Mouse (Mus musculus) stomach, embryonic 14.5 days (tissue): ENCODE data around the gene Tgoln1. TPM values are rescaled to one million over a fixed set of nuclear protein-coding genes. Genes with fewer than 3 reads are reported as not detected.

Experiments
- ATAC-seq: fragments of 200-750 bp; cut with Nextera tagmentation; 2 replicates; pipeline ENCODE4 v1.8.0; 2017; ENCODE audit warnings: low read depth, moderate TSS enrichment; ENCODE audit not compliant: insufficient number of reproducible peaks, insufficient read depth, low FRiP score
- H3K27ac ChIP-seq: fragments of 300-500 bp; sonication (generic); 2 replicates; pipeline ENCODE4 v1.5.1; 2014; ENCODE audit warnings: mild to moderate bottlenecking, low read length, moderate library complexity, mixed read lengths
- H3K27me3 ChIP-seq: fragments of 300-500 bp; sonication (generic); 2 replicates; pipeline ENCODE4 v1.6.1; 2014; ENCODE audit warnings: low read length, control low read depth, mixed read lengths; ENCODE audit not compliant: control insufficient read depth, insufficient read depth
- H3K36me3 ChIP-seq: fragments of 300-500 bp; sonication (generic); 2 replicates; pipeline ENCODE4 v1.6.1; 2014; ENCODE audit warnings: mild to moderate bottlenecking, control low read depth, low read length, moderate library complexity, mixed read lengths; ENCODE audit not compliant: control insufficient read depth, insufficient read depth
- H3K4me1 ChIP-seq: fragments of 300-500 bp; sonication (generic); 2 replicates; pipeline ENCODE4 v1.6.1; 2014; ENCODE audit warnings: low read length, control low read depth, mixed read lengths; ENCODE audit not compliant: control insufficient read depth, insufficient read depth
- H3K4me2 ChIP-seq: fragments of 300-500 bp; sonication (generic); replicated peaks from 2 replicates; pipeline ENCODE4 v1.6.1; 2014; ENCODE audit warnings: low read depth, low read length, control low read depth
- H3K4me3 ChIP-seq: fragments of 300-500 bp; sonication (generic); 2 replicates; pipeline ENCODE4 v1.5.1; 2014; ENCODE audit warnings: low read depth, low read length, control low read depth
- H3K9ac ChIP-seq: fragments of 300-500 bp; sonication (generic); replicated peaks from 2 replicates; pipeline ENCODE4 v1.6.1; 2014; ENCODE audit warnings: low read depth, mild to moderate bottlenecking, control low read depth, low read length, moderate library complexity, mixed read lengths
- H3K9me3 ChIP-seq: fragments of 300-500 bp; sonication (generic); 2 replicates; pipeline ENCODE4 v1.6.1; 2016; ENCODE audit warnings: low read depth, low read length, control low read depth; ENCODE audit not compliant: control insufficient read depth
- WGBS: fragments of 180-500 bp; shearing (Covaris S2); extraction: QIAGEN DNeasy Blood & Tissue Kit; methylation state at CpG from one replicate; pipeline ENCODE4 v1.1.7; 2014; 5-methylcytosine and 5-hydroxymethylcytosine counted together
- polyA plus RNA-seq: library from polyadenylated mRNA; unstranded; fragments of >200 nt; fragmentation: Nextera tagmentation; extraction: Ambion mirVana; gene quantifications from 2 replicates; pipeline ENCODE4 v1.2.1, GENCODE M21; 2014

Tgoln1 gene
- polyA plus RNA-seq, 1 experiment from 2014 or later = 38.9 TPM

GRCm38 (mm10) chr6:72623661-72624402 is 7.0 kb upstream of the Tgoln1 start:
- Histone ChIP-seq H3K36me3 (peaks cover 20% of the 10 kb centered on the region), H3K9ac (no peak overlapping the region), H3K4me2 (no peak overlapping the region), H3K9me3 (no peaks in the 10 kb centered on the region), H3K27me3 (no peaks in the 10 kb centered on the region), H3K4me3 (no peak overlapping the region), H3K4me1 (no peaks in the 10 kb centered on the region), H3K27ac (no peak overlapping the region)
- 89% methylated on average over 8 of the region's 8 CpGs for WGBS
- ATAC-seq = no peak

- no peak overlapping the region for H3K9ac ChIP-seq
- 44% methylated on average over 3 of the region's 3 CpGs for WGBS
- H3K4me2 ChIP-seq = no peak overlapping the region
- H3K4me3 ChIP-seq = no peak overlapping the region
- no peaks in the 10 kb centered on the region for H3K9me3 ChIP-seq
- H3K27ac ChIP-seq = no peak overlapping the region
- H3K36me3 ChIP-seq = peaks cover 14% of the 10 kb centered on the region
- H3K27me3 ChIP-seq = no peaks in the 10 kb centered on the region
- ATAC-seq = no peak
- H3K4me1 ChIP-seq = no peaks in the 10 kb centered on the region
These were observed 6.1 kb upstream of the Tgoln1 start for GRCm38 (mm10) chr6:72622917-72623316.

DNA sequence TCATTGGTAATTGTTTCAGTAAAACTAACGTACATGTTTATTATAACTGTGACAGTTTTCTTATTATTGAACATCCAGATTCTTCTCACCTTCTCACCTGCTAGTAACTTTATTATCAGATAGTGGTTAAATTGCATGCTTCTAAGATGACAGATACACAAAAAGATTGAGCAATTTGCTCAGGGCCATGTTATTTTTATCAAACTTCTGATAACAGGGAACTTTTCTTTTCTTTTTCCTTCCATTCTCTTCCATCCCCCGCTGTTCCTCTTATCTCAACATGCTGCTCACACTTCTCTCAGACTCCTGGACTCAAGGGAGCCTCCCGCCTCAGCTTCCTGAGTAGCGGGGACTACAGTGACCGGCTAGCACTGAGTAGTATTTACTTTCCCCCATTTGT is 4.1 kb upstream of the Tgoln1 start:
- no peaks in the 10 kb centered on the region for H3K27me3 ChIP-seq

GRCm38 (mm10) chr6:72619734-72620532 is 3.1 kb upstream of the Tgoln1 start:
- ATAC-seq = peak; percentile 47; the same call in 1 of the 2 replicates
- H3K27me3 ChIP-seq = no peaks in the 10 kb centered on the region
- no peaks in the 10 kb centered on the region for H3K9me3 ChIP-seq
- no peak overlapping the region for H3K4me3 ChIP-seq
- 34% methylated on average over 12 of the region's 12 CpGs for WGBS
- H3K4me1 ChIP-seq = peaks cover 17% of the 10 kb centered on the region
- H3K4me2 ChIP-seq = peak overlapping the region; percentile 14; the same call in 1 of the 2 replicates
- H3K9ac ChIP-seq = no peak overlapping the region
- H3K36me3 ChIP-seq = no peaks in the 10 kb centered on the region
- H3K27ac ChIP-seq = peak overlapping the region; percentile 72; the same call in 1 of the 2 replicates

More for the DNA sequence above, 4.1 kb upstream of the Tgoln1 start:
- 76% methylated on average over 5 of the region's 5 CpGs for WGBS
- Histone ChIP-seq H3K4me3 (no peak overlapping the region), H3K4me1 (peaks cover 7% of the 10 kb centered on the region; the same call in 1 of the 2 replicates), H3K9ac (no peak overlapping the region), H3K9me3 (no peaks in the 10 kb centered on the region), H3K36me3 (no peaks in the 10 kb centered on the region; the same call in 1 of the 2 replicates), H3K27ac (no peak overlapping the region), H3K4me2 (no peak overlapping the region)
- ATAC-seq = no peak

- Histone ChIP-seq H3K27me3 (no peaks in the 10 kb centered on the region), H3K9me3 (no peaks in the 10 kb centered on the region), H3K4me2 (peak overlapping the region; percentile 94), H3K27ac (0 out of 2 replicates have a peak overlapping the region, but pooled peaks have one; percentile 6), H3K9ac (peak overlapping the region; percentile 63), H3K36me3 (peaks cover 13% of the 10 kb centered on the region), H3K4me1 (peaks cover 26% of the 10 kb centered on the region), H3K4me3 (peak overlapping the region; percentile 88)
- no peak for ATAC-seq
- WGBS = 22% methylated on average over 25 of the region's 25 CpGs
These were observed 1.0 kb downstream of the Tgoln1 start for GRCm38 (mm10) chr6:72615561-72616375.

DNA sequence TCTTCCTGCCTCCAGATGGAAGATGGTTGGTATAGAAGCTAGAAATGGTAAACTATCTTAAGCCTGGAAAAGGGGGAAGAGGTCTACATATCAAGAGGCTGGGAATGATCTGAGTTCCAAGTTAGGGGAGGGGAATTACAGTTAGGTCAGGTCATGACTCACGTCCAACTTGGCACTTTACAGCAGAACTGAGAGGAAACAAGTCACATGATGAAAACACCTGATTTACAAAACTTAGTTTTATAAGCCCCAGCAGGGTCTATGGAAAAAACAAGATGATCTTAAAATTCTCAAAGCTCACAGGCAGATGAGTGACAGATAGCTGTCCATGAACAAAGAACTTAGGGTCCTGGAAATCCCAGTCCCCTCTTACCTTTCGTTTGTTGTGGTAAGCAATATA is 1.6 kb downstream of the Tgoln1 start:
- WGBS = 55% methylated on average over 2 of the region's 2 CpGs
- 0 out of 2 replicates have a peak overlapping the region, but pooled peaks have one; percentile 63 for H3K9ac ChIP-seq
- peak overlapping the region; percentile 88 for H3K4me3 ChIP-seq
- peaks cover 26% of the 10 kb centered on the region for H3K4me1 ChIP-seq
- H3K27me3 ChIP-seq = no peaks in the 10 kb centered on the region
- peak overlapping the region; percentile 94 for H3K4me2 ChIP-seq
- H3K27ac ChIP-seq = no peak overlapping the region
- no peak for ATAC-seq
- H3K36me3 ChIP-seq = peaks cover 18% of the 10 kb centered on the region
- H3K9me3 ChIP-seq = no peaks in the 10 kb centered on the region

DNA sequence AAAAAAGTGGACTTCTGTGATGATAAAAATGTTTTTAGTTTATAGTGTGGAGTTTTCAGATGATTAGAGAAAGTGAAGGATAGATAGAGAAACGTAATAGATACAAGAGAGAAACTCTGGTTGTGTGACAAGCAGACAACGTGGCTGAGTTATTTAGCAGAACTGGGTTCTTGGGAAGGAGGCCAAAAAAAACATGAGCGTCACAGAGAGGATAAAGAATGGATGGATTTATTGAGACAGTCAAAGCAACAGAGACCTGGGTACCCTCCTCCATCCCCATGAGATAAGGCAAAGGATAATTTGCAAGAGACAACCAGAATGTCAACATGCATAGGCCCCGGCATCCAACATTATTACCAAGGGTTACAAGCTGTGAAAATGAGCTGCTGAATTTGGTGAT is 6.5 kb downstream of the Tgoln1 start:
- WGBS = 69% methylated on average over 4 of the region's 4 CpGs
- H3K36me3 ChIP-seq = peaks cover 50% of the 10 kb centered on the region
- no peak for ATAC-seq

GRCm38 (mm10) chr6:72608662-72609184 is 8.1 kb downstream of the Tgoln1 start:
- H3K4me3 ChIP-seq = no peak overlapping the region
- ATAC-seq = no peak

More for the DNA sequence above, 6.5 kb downstream of the Tgoln1 start:
- Histone ChIP-seq H3K4me2 (no peak overlapping the region), H3K4me3 (no peak overlapping the region), H3K9me3 (no peaks in the 10 kb centered on the region), H3K4me1 (peaks cover 12% of the 10 kb centered on the region; the same call in 1 of the 2 replicates), H3K9ac (no peak overlapping the region), H3K27ac (no peak overlapping the region), H3K27me3 (no peaks in the 10 kb centered on the region)

More at GRCm38 (mm10) chr6:72608662-72609184, 8.1 kb downstream of the Tgoln1 start:
- Histone ChIP-seq H3K9me3 (no peaks in the 10 kb centered on the region), H3K4me2 (no peak overlapping the region), H3K27me3 (no peaks in the 10 kb centered on the region), H3K9ac (no peak overlapping the region), H3K4me1 (no peaks in the 10 kb centered on the region), H3K27ac (no peak overlapping the region), H3K36me3 (peaks cover 50% of the 10 kb centered on the region)
- 90% methylated on average over 4 of the region's 4 CpGs for WGBS
